8 mouse cellular contexts compared by ENCODE assay signal in the genomic region with DNA sequence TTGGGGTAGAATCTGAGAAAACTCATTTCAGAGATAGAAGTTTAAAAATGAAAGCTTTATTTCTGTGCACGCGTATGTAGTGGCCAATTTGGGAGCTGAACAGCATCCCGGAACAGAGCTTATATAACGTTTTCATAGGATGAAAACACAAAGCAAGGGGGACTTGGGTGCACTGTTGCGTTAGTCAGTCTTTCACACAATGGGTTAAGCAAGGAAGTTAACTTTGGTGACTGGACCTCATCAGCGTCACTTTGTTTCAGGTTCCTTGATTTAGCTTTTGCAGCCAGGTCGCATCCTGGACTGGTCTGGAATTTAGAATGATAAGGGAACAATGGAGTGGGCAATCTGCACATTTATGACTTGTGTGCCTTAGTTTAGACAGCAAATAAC. TPM values are rescaled to one million over a fixed set of nuclear protein-coding genes. Genes with fewer than 3 reads are reported as not detected.
A peak's percentile ranks its signal among the peaks of the same experiment; 100 is the strongest.
DNase-seq lines count a peak whose midpoint lies in the region; ATAC-seq and TF ChIP-seq lines count a peak whose summit lies in the region.

No protein-coding gene starts in this region.

- peak overlapping the region; percentile 82 for H3K4me3 ChIP-seq in heart, embryonic 15.5 days
- peak overlapping the region; percentile 66 for H3K4me3 ChIP-seq in bone marrow, adult 2 months (replicated peaks; ENCODE audit: control insufficient read depth, low read depth, low read length)
- H3K4me3 ChIP-seq in hindbrain, embryonic 14.5 days (replicated peaks; ENCODE audit: low read length): peak overlapping the region; percentile 75
- peak overlapping the region; percentile 70 for H3K4me3 ChIP-seq in midbrain, embryonic 12.5 days

- H3K27me3 ChIP-seq in heart, embryonic 15.5 days: no peaks in the 10 kb centered on the region
- no peaks in the 10 kb centered on the region for H3K27me3 ChIP-seq in hindbrain, embryonic 14.5 days (ENCODE audit: control insufficient read depth, insufficient read depth, low read length)
- H3K27me3 ChIP-seq in midbrain, embryonic 12.5 days: no peaks in the 10 kb centered on the region; the same call in 1 of the 2 replicates

- peak overlapping the region; percentile 94 for H3K27ac ChIP-seq in heart, embryonic 15.5 days
- H3K27ac ChIP-seq in bone marrow, adult 2 months (ENCODE audit: control insufficient read depth, insufficient read depth, low read depth, low read length, poor library complexity): no peak overlapping the region
- peak overlapping the region; percentile 92 for H3K27ac ChIP-seq in hindbrain, embryonic 14.5 days
- H3K27ac ChIP-seq in midbrain, embryonic 12.5 days (replicated peaks): peak overlapping the region; percentile 40; the same call in 1 of the 2 replicates

- DNase-seq in heart, postnatal 10 days: no peak
- DNase-seq in hindbrain, embryonic 14.5 days (ENCODE audit: low spot score): no peak
- DNase-seq in urinary bladder, postnatal 4 days (ENCODE audit: low spot score in 2 of 2): no peak
- no peak for DNase-seq in cerebellum, adult 8-10 months

- 9% methylated on average over 7 of the region's 7 CpGs for WGBS in heart, embryonic 15.5 days
- under 1% methylated on average over 7 of the region's 7 CpGs for WGBS in bone marrow, adult 2 months
- 29% methylated on average over 7 of the region's 7 CpGs for WGBS in hindbrain, embryonic 14.5 days
- 30% methylated on average over 7 of the region's 7 CpGs for WGBS in midbrain, embryonic 12.5 days

- no peaks in the 10 kb centered on the region for H3K9me3 ChIP-seq in heart, embryonic 15.5 days (replicated peaks)
- no peaks in the 10 kb centered on the region for H3K9me3 ChIP-seq in hindbrain, embryonic 14.5 days (ENCODE audit: control insufficient read depth, low read length)
- H3K9me3 ChIP-seq in midbrain, embryonic 12.5 days: no peaks in the 10 kb centered on the region

- peaks cover 10% of the 10 kb centered on the region; the same call in 1 of the 2 replicates for H3K36me3 ChIP-seq in heart, embryonic 15.5 days
- H3K36me3 ChIP-seq in hindbrain, embryonic 14.5 days (replicated peaks; ENCODE audit: control insufficient read depth, insufficient read depth): no peaks in the 10 kb centered on the region; the same call in 1 of the 2 replicates
- peaks cover 5% of the 10 kb centered on the region; the same call in 1 of the 2 replicates for H3K36me3 ChIP-seq in midbrain, embryonic 12.5 days

- intact Hi-C loops in heart, postnatal 10 days (cut with DNase I): no loop called here

- peak overlapping the region; percentile 42 for H3K9ac ChIP-seq in heart, embryonic 15.5 days
- H3K9ac ChIP-seq in hindbrain, embryonic 14.5 days: peak overlapping the region; percentile 94
- H3K9ac ChIP-seq in midbrain, embryonic 12.5 days (replicated peaks): peak overlapping the region; percentile 88

- no peak for TF ChIP-seq POLR2A in bone marrow, adult 2 months (IDR thresholded peaks at IDR 0.05; ENCODE audit: borderline replicate concordance, control insufficient read depth, low read depth, low read length)

- H3K4me1 ChIP-seq in heart, embryonic 15.5 days (replicated peaks): peaks cover 16% of the 10 kb centered on the region
- peaks cover 4% of the 10 kb centered on the region for H3K4me1 ChIP-seq in bone marrow, adult 2 months (ENCODE audit: control insufficient read depth, insufficient read depth, low read length)
- peaks cover 14% of the 10 kb centered on the region for H3K4me1 ChIP-seq in hindbrain, embryonic 14.5 days (replicated peaks; ENCODE audit: control insufficient read depth, insufficient read depth, low read length)
- peaks cover 14% of the 10 kb centered on the region for H3K4me1 ChIP-seq in midbrain, embryonic 12.5 days

- no peak for TF ChIP-seq CTCF in bone marrow, adult 2 months (IDR thresholded peaks at IDR 0.05; ENCODE audit: control insufficient read depth, insufficient read depth, low read length)

- ATAC-seq in heart, embryonic 15.5 days (replicated peaks; ENCODE audit: insufficient number of reproducible peaks, insufficient read depth, low FRiP score, low read depth): no peak
- peak; percentile 41; the same call in 1 of the 2 replicates for ATAC-seq in hindbrain, embryonic 14.5 days (ENCODE audit: low FRiP score)
- ATAC-seq in midbrain, embryonic 12.5 days (ENCODE audit: low FRiP score, low read depth): peak; percentile 50; the same call in 1 of the 2 replicates
- no peak for ATAC-seq in activated CD4-positive, CD25-positive, alpha-beta regulatory T cell, adult 4 months

- peak overlapping the region; percentile 65 for H3K4me2 ChIP-seq in heart, embryonic 15.5 days
- H3K4me2 ChIP-seq in hindbrain, embryonic 14.5 days (replicated peaks): peak overlapping the region; percentile 60
- H3K4me2 ChIP-seq in midbrain, embryonic 12.5 days (replicated peaks): peak overlapping the region; percentile 86

RNA-seq across cellular contexts. Expression of gene E430018J23Rik, which starts 0.5 kb away (rescaled TPM):
- polyA plus RNA-seq in heart, embryonic 15.5 days (2015; fragmentation: Nextera tagmentation; extraction: Ambion mirVana): 3.7 and 4.8 TPM in 2 replicates
- total RNA-seq in heart, postnatal 10 days (2021): 1 to 10 TPM; 4.7 to 5.7 TPM
- 0.65 and 1.9 TPM in 2 replicates for polyA plus RNA-seq in bone marrow, adult 2 months (2011; ENCODE audit: insufficient read depth, insufficient read length, low replicate concordance, missing spikeins)
- 6.1 and 6.4 TPM in 2 replicates for polyA plus RNA-seq in hindbrain, embryonic 14.5 days (2014; fragmentation: Nextera tagmentation; extraction: Ambion mirVana)
- polyA plus RNA-seq in midbrain, embryonic 12.5 days (2016; fragmentation: Nextera tagmentation; extraction: Ambion mirVana): 6.9 and 7.1 TPM in 2 replicates
- polyA plus RNA-seq in activated CD4-positive, CD25-positive, alpha-beta regulatory T cell, adult 4 months (2017; shearing (Covaris generic)): 1 to 10 TPM; 4.0 to 6.1 TPM

RNA-seq across cellular contexts. Expression of gene 9130019O22Rik, which starts 7.0 kb away (rescaled TPM):
- polyA plus RNA-seq in heart, embryonic 15.5 days (2015; fragmentation: Nextera tagmentation; extraction: Ambion mirVana): 3.0 and 4.4 TPM in 2 replicates
- 1 to 10 TPM; 2.9 to 3.2 TPM for total RNA-seq in heart, postnatal 10 days (2021)
- 1.2 and 2.4 TPM in 2 replicates for polyA plus RNA-seq in bone marrow, adult 2 months (2011; ENCODE audit: insufficient read depth, insufficient read length, low replicate concordance, missing spikeins)
- polyA plus RNA-seq in hindbrain, embryonic 14.5 days (2014; fragmentation: Nextera tagmentation; extraction: Ambion mirVana): 4.5 and 5.7 TPM in 2 replicates
- polyA plus RNA-seq in midbrain, embryonic 12.5 days (2016; fragmentation: Nextera tagmentation; extraction: Ambion mirVana): 5.8 and 7.2 TPM in 2 replicates
- 1 to 10 TPM; 7.4 to 8.9 TPM for polyA plus RNA-seq in activated CD4-positive, CD25-positive, alpha-beta regulatory T cell, adult 4 months (2017; shearing (Covaris generic))

RNA-seq across cellular contexts. Expression of gene Zfp764, which starts 12.7 kb away (rescaled TPM):
- 4.8 and 6.3 TPM in 2 replicates for polyA plus RNA-seq in heart, embryonic 15.5 days (2015; fragmentation: Nextera tagmentation; extraction: Ambion mirVana)
- total RNA-seq in heart, postnatal 10 days (2021): 1 to 10 TPM; 4.7 TPM
- 2.1 and 2.5 TPM in 2 replicates for polyA plus RNA-seq in bone marrow, adult 2 months (2011; ENCODE audit: insufficient read depth, insufficient read length, low replicate concordance, missing spikeins)
- 4.2 and 5.3 TPM in 2 replicates for polyA plus RNA-seq in hindbrain, embryonic 14.5 days (2014; fragmentation: Nextera tagmentation; extraction: Ambion mirVana)
- 6.7 and 6.8 TPM in 2 replicates for polyA plus RNA-seq in midbrain, embryonic 12.5 days (2016; fragmentation: Nextera tagmentation; extraction: Ambion mirVana)
- 1 to 10 TPM; 5.7 to 8.3 TPM for polyA plus RNA-seq in activated CD4-positive, CD25-positive, alpha-beta regulatory T cell, adult 4 months (2017; shearing (Covaris generic))

RNA-seq across cellular contexts. Expression of gene Zfp747, which starts 18.1 kb away (rescaled TPM):
- 4.6 and 5.6 TPM in 2 replicates for polyA plus RNA-seq in heart, embryonic 15.5 days (2015; fragmentation: Nextera tagmentation; extraction: Ambion mirVana)
- 1 to 10 TPM; 5.5 to 5.6 TPM for total RNA-seq in heart, postnatal 10 days (2021)
- polyA plus RNA-seq in bone marrow, adult 2 months (2011; ENCODE audit: insufficient read depth, insufficient read length, low replicate concordance, missing spikeins): 2.8 and 3.9 TPM in 2 replicates
- polyA plus RNA-seq in hindbrain, embryonic 14.5 days (2014; fragmentation: Nextera tagmentation; extraction: Ambion mirVana): 8.2 and 8.5 TPM in 2 replicates
- polyA plus RNA-seq in midbrain, embryonic 12.5 days (2016; fragmentation: Nextera tagmentation; extraction: Ambion mirVana): 9.0 and 10.2 TPM in 2 replicates
- 10 to 100 TPM in 1 of 2 experiments, 1 to 10 TPM in 1; 9.9 to 11.2 TPM for polyA plus RNA-seq in activated CD4-positive, CD25-positive, alpha-beta regulatory T cell, adult 4 months (2017; shearing (Covaris generic))

RNA-seq across cellular contexts. Expression of gene Zfp688, which starts 27.9 kb away (rescaled TPM):
- polyA plus RNA-seq in heart, embryonic 15.5 days (2015; fragmentation: Nextera tagmentation; extraction: Ambion mirVana): 12.0 and 15.6 TPM in 2 replicates
- 1 to 10 TPM; 3.8 to 6.2 TPM for total RNA-seq in heart, postnatal 10 days (2021)
- polyA plus RNA-seq in bone marrow, adult 2 months (2011; ENCODE audit: insufficient read depth, insufficient read length, low replicate concordance, missing spikeins): 20.9 and 21.4 TPM in 2 replicates
- polyA plus RNA-seq in hindbrain, embryonic 14.5 days (2014; fragmentation: Nextera tagmentation; extraction: Ambion mirVana): 25.6 and 31.6 TPM in 2 replicates
- 31.9 and 34.0 TPM in 2 replicates for polyA plus RNA-seq in midbrain, embryonic 12.5 days (2016; fragmentation: Nextera tagmentation; extraction: Ambion mirVana)
- 10 to 100 TPM; 22.5 to 25.5 TPM for polyA plus RNA-seq in activated CD4-positive, CD25-positive, alpha-beta regulatory T cell, adult 4 months (2017; shearing (Covaris generic))

Comparison
In these comparisons a context has a peak if more than half of its experiments do, and no peak if none do; other contexts are left out.
1. ATAC-seq: peak in hindbrain, embryonic 14.5 days (single experiment) and midbrain, embryonic 12.5 days (single experiment); none in heart, embryonic 15.5 days (single experiment) and activated CD4-positive, CD25-positive, alpha-beta regulatory T cell, adult 4 months (single experiment).
2. H3K9ac ChIP-seq: peak in every context shown above with its lines; median percentile 94 in hindbrain, embryonic 14.5 days; 88 in midbrain, embryonic 12.5 days; 42 in heart, embryonic 15.5 days.
3. Peak in every context shown above with its lines, with median percentiles within 50 percentile points of each other: H3K4me2 ChIP-seq and H3K4me3 ChIP-seq.